Mouse (Mus musculus): Measurements from ENCODE around the gene Plbd1. TPM values are rescaled to one million over a fixed set of nuclear protein-coding genes. Genes with fewer than 3 reads are reported as not detected.
A peak's percentile ranks its signal among the peaks of the same experiment; 100 is the strongest.

The Plbd1 gene
- polyA plus RNA-seq, 1 experiment from 2014 or later: 5.7 TPM

GRCm38 (mm10) chr6:136655786-136656185 is 5.9 kb downstream of the Plbd1 start:
- no peak overlapping the region for H3K27ac ChIP-seq (ENCODE audit: low read length)
- no peaks in the 10 kb centered on the region for H3K36me3 ChIP-seq (ENCODE audit: insufficient read depth, low read length)
- H3K4me3 ChIP-seq (ENCODE audit: low read length): no peak overlapping the region
- H3K9ac ChIP-seq (replicated peaks; ENCODE audit: low read length): no peak overlapping the region
- no peaks in the 10 kb centered on the region for H3K4me1 ChIP-seq (ENCODE audit: insufficient read depth, low read length)
- H3K27me3 ChIP-seq (ENCODE audit: insufficient read depth, low read length): peaks cover 8% of the 10 kb centered on the region; the same call in 1 of the 2 replicates
- ATAC-seq (ENCODE audit: low FRiP score, low TSS enrichment): no peak; the same call in 1 of the 2 replicates
- H3K4me2 ChIP-seq (replicated peaks; ENCODE audit: low read depth, low read length): peak overlapping the region; percentile 21
- no peaks in the 10 kb centered on the region for H3K9me3 ChIP-seq (ENCODE audit: low read length)
- 65% methylated on average over 11 of the region's 11 CpGs for WGBS

- Histone ChIP-seq H3K4me2 (replicated peaks; ENCODE audit: low read depth, low read length) (no peak overlapping the region), H3K27me3 (ENCODE audit: insufficient read depth, low read length) (no peaks in the 10 kb centered on the region), H3K9me3 (ENCODE audit: low read length) (no peaks in the 10 kb centered on the region), H3K27ac (ENCODE audit: low read length) (no peak overlapping the region), H3K4me1 (ENCODE audit: insufficient read depth, low read length) (no peaks in the 10 kb centered on the region), H3K4me3 (ENCODE audit: low read length) (no peak overlapping the region), H3K36me3 (ENCODE audit: insufficient read depth, low read length) (no peaks in the 10 kb centered on the region), H3K9ac (replicated peaks; ENCODE audit: low read length) (no peak overlapping the region)
- no peak for ATAC-seq (ENCODE audit: low FRiP score, low TSS enrichment)
- 74% methylated on average over 20 of the region's 20 CpGs for WGBS
Observed at GRCm38 (mm10) chr6:136654470-136654869, 7.3 kb downstream of the Plbd1 start.

DNA sequence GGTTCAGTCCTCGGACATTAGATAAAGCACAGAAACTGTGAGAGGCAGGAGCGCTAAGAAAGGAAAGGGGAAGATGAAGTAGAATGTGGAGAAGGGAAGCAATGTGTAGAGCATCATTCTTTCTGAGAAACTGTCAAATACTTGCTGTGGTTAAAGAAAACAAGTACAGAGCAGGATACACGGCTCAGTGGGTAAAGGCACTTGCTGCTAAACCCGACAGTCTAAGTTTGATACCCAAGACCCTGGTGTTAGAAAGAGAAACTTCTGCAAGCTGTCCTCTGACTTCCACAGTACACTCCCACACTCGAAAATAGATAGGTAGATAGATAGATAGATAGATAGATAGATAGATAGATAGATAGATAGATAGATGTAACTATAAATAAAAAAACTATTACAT is 8.4 kb downstream of the Plbd1 start:
- Histone ChIP-seq H3K4me3 (ENCODE audit: low read length) (no peak overlapping the region), H3K27me3 (ENCODE audit: insufficient read depth, low read length) (no peaks in the 10 kb centered on the region), H3K9me3 (ENCODE audit: low read length) (no peaks in the 10 kb centered on the region), H3K27ac (ENCODE audit: low read length) (no peak overlapping the region), H3K4me1 (ENCODE audit: insufficient read depth, low read length) (no peaks in the 10 kb centered on the region), H3K4me2 (replicated peaks; ENCODE audit: low read depth, low read length) (no peak overlapping the region), H3K9ac (replicated peaks; ENCODE audit: low read length) (no peak overlapping the region), H3K36me3 (ENCODE audit: insufficient read depth, low read length) (no peaks in the 10 kb centered on the region)
- no peak for ATAC-seq (ENCODE audit: low FRiP score, low TSS enrichment)
- WGBS: 37% methylated on average over 5 of the region's 5 CpGs

DNA sequence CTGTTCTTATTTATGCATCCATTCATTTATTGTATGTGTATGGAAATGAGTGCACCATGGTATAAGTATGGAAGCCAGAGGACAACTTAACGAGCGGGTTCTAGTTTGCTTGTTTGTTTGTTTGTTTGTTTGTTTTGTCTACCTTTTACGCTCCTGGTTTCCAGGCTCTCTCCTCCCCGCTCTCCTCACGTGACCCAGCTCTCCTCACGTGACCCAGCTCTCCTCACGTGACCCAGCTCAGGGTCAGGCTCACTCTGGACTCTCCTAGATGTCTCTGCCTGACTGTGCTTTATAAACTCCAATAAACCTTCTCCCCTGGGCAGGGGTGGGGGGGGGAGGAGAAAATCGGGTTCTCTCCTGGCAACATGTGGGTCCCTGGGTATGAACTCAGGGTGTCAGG is 11.1 kb downstream of the Plbd1 start:
- no peaks in the 10 kb centered on the region for H3K36me3 ChIP-seq (ENCODE audit: insufficient read depth, low read length)
- H3K27ac ChIP-seq (ENCODE audit: low read length): no peak overlapping the region
- H3K4me3 ChIP-seq (ENCODE audit: low read length): no peak overlapping the region
- peaks cover 6% of the 10 kb centered on the region; the same call in 1 of the 2 replicates for H3K4me1 ChIP-seq (ENCODE audit: insufficient read depth, low read length)
- H3K4me2 ChIP-seq (replicated peaks; ENCODE audit: low read depth, low read length): no peak overlapping the region
- H3K9ac ChIP-seq (replicated peaks; ENCODE audit: low read length): no peak overlapping the region
- no peaks in the 10 kb centered on the region for H3K27me3 ChIP-seq (ENCODE audit: insufficient read depth, low read length)
- no peaks in the 10 kb centered on the region for H3K9me3 ChIP-seq (ENCODE audit: low read length)
- 82% methylated on average over 8 of the region's 8 CpGs for WGBS
- ATAC-seq (ENCODE audit: low FRiP score, low TSS enrichment): no peak

DNA sequence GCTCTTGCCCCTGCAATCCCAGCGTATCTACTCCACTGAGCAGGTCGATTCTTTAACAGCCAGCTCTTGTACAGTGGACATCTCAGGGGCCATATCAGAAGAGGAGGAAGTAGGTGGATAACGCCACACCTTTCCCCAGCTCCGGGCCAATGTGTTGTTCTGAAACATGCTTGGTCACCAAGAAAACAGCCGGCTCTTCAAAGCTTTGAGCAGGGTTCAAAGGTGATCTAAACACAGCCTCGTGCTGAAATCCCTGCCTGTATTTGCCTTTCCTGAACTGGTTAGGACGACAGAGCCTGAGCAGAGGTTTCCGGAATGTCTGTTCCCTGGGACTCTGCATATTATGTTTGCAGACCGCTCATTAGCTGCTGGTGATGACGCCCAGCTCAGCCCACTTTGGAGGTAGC is 14.3 kb downstream of the Plbd1 start:
- Histone ChIP-seq H3K4me1 (ENCODE audit: insufficient read depth, low read length) (peaks cover 6% of the 10 kb centered on the region; the same call in 1 of the 2 replicates), H3K27me3 (ENCODE audit: insufficient read depth, low read length) (no peaks in the 10 kb centered on the region), H3K4me3 (ENCODE audit: low read length) (no peak overlapping the region), H3K9ac (replicated peaks; ENCODE audit: low read length) (no peak overlapping the region), H3K36me3 (ENCODE audit: insufficient read depth, low read length) (no peaks in the 10 kb centered on the region), H3K9me3 (ENCODE audit: low read length) (peaks cover 8% of the 10 kb centered on the region), H3K27ac (ENCODE audit: low read length) (no peak overlapping the region), H3K4me2 (replicated peaks; ENCODE audit: low read depth, low read length) (no peak overlapping the region)
- WGBS: 60% methylated on average over 10 of the region's 10 CpGs
- no peak for ATAC-seq (ENCODE audit: low FRiP score, low TSS enrichment)

DNA sequence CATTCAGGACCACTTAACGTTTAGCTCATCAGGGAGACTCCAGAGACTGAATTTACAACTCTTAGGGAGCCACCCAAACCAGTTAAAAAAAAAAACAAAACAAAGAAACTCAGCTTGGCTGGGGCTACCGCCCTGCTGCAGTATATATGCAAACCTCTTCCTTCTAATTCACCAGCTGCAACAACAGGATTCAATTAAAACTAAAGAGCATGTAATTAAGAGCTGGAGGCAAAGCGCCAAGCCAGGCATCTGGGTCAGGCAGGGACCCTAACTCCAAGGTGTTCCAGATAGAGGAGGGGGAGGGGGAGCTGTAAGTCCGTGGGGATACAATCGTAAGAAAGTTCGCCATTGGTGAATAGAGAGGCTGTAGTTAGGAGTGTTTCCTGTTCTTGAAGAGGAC is 15.5 kb downstream of the Plbd1 start:
- peak; percentile 39; the same call in 1 of the 2 replicates for ATAC-seq (ENCODE audit: low FRiP score, low TSS enrichment)
- H3K27me3 ChIP-seq (ENCODE audit: insufficient read depth, low read length): no peaks in the 10 kb centered on the region
- H3K9ac ChIP-seq (replicated peaks; ENCODE audit: low read length): no peak overlapping the region
- 19% methylated on average over 6 of the region's 6 CpGs for WGBS
- no peak overlapping the region for H3K4me3 ChIP-seq (ENCODE audit: low read length)
- peaks cover 6% of the 10 kb centered on the region; the same call in 1 of the 2 replicates for H3K4me1 ChIP-seq (ENCODE audit: insufficient read depth, low read length)
- H3K27ac ChIP-seq (ENCODE audit: low read length): no peak overlapping the region
- H3K36me3 ChIP-seq (ENCODE audit: insufficient read depth, low read length): no peaks in the 10 kb centered on the region
- peak overlapping the region; percentile 17; the same call in 1 of the 2 replicates for H3K4me2 ChIP-seq (replicated peaks; ENCODE audit: low read depth, low read length)
- H3K9me3 ChIP-seq (ENCODE audit: low read length): peaks cover 8% of the 10 kb centered on the region

DNA sequence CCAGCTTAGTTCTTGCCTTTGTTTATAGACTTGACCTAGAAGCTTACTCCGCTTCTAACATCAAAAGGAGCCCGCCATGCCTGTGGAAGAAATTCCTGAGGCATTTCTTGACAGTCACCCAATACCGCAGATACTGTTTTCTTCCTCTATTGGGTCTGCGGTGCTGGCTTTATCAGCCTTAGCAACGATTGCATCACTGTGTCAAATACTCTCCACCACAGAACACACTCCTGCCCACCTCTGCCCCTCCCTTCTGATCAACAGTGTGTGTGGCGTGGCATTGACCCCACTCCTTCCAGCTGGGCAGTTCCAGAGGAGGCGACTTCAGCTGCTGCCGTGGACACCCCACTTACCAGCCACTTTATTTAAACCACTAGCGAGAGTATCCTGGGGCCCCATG is 16.0 kb downstream of the Plbd1 start:
- peak overlapping the region; percentile 17 for H3K4me2 ChIP-seq (replicated peaks; ENCODE audit: low read depth, low read length)
- 32% methylated on average over 9 of the region's 9 CpGs for WGBS
- no peak overlapping the region for H3K27ac ChIP-seq (ENCODE audit: low read length)
- no peak overlapping the region for H3K4me3 ChIP-seq (ENCODE audit: low read length)
- H3K9me3 ChIP-seq (ENCODE audit: low read length): peaks cover 8% of the 10 kb centered on the region
- peaks cover 6% of the 10 kb centered on the region; the same call in 1 of the 2 replicates for H3K4me1 ChIP-seq (ENCODE audit: insufficient read depth, low read length)
- no peak overlapping the region for H3K9ac ChIP-seq (replicated peaks; ENCODE audit: low read length)
- peak; percentile 40; the same call in 1 of the 2 replicates for ATAC-seq (ENCODE audit: low FRiP score, low TSS enrichment)
- no peaks in the 10 kb centered on the region for H3K36me3 ChIP-seq (ENCODE audit: insufficient read depth, low read length)
- no peaks in the 10 kb centered on the region for H3K27me3 ChIP-seq (ENCODE audit: insufficient read depth, low read length)

DNA sequence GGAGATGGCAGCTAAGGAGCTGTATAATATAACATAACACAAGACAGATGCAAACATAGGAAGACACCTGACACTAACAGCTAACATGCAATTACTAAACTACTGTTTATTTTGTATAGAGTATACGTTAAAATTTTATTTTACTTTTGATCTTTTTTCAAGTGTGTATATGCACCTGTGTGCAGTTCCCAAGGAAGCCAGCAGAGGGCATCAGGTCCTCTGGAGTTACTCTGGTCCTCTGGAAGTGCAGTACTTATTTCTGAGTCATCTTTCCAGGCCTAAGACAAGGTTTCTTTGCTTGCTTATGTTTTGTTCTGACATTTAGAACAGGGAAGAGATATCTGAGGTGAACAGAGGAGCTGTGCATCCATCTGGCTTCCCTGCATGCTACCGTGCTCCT is 17.6 kb downstream of the Plbd1 start:
- H3K27me3 ChIP-seq (ENCODE audit: insufficient read depth, low read length): no peaks in the 10 kb centered on the region
- H3K27ac ChIP-seq (ENCODE audit: low read length): no peak overlapping the region
- H3K4me3 ChIP-seq (ENCODE audit: low read length): no peak overlapping the region
- no peak overlapping the region for H3K4me2 ChIP-seq (replicated peaks; ENCODE audit: low read depth, low read length)
- H3K9ac ChIP-seq (replicated peaks; ENCODE audit: low read length): no peak overlapping the region
- peaks cover 8% of the 10 kb centered on the region for H3K9me3 ChIP-seq (ENCODE audit: low read length)
- H3K4me1 ChIP-seq (ENCODE audit: insufficient read depth, low read length): peaks cover 6% of the 10 kb centered on the region; the same call in 1 of the 2 replicates
- WGBS: 92% methylated on average over 2 of the region's 2 CpGs
- no peak for ATAC-seq (ENCODE audit: low FRiP score, low TSS enrichment)
- H3K36me3 ChIP-seq (ENCODE audit: insufficient read depth, low read length): no peaks in the 10 kb centered on the region

GRCm38 (mm10) chr6:136634982-136635381 is 26.7 kb downstream of the Plbd1 start:
- Histone ChIP-seq H3K9me3 (ENCODE audit: low read length) (0 out of 2 replicates have a peak, but pooled peaks cover 6% of the 10 kb centered on the region), H3K27me3 (ENCODE audit: insufficient read depth, low read length) (no peaks in the 10 kb centered on the region), H3K36me3 (ENCODE audit: insufficient read depth, low read length) (no peaks in the 10 kb centered on the region), H3K27ac (ENCODE audit: low read length) (no peak overlapping the region), H3K4me3 (ENCODE audit: low read length) (no peak overlapping the region), H3K9ac (replicated peaks; ENCODE audit: low read length) (no peak overlapping the region), H3K4me1 (ENCODE audit: insufficient read depth, low read length) (0 out of 2 replicates have a peak, but pooled peaks cover 5% of the 10 kb centered on the region), H3K4me2 (replicated peaks; ENCODE audit: low read depth, low read length) (no peak overlapping the region)
- 73% methylated on average over 3 of the region's 3 CpGs for WGBS
- no peak for ATAC-seq (ENCODE audit: low FRiP score, low TSS enrichment)

DNA sequence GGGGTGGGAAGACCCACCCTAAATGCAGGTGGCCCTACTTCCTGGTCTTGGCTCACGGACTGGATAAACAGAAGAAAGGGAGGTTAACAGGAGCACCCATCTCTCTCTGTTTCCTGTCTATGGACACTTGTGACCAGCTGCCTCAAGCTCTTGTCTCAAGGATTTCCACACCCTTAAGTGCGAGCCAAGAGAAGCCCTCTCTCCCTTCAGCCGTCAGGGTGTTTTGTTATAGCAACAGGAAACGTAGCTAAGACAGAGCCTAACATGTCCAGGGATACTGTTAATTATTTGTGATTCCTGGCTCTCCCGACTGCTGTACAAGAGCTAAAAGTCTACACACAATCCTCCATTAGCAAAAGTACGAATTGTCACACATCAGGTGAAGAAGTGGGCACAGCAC is 28.0 kb downstream of the Plbd1 start:
- WGBS: 58% methylated on average over 6 of the region's 6 CpGs
- H3K27me3 ChIP-seq (ENCODE audit: insufficient read depth, low read length): no peaks in the 10 kb centered on the region
- no peaks in the 10 kb centered on the region for H3K36me3 ChIP-seq (ENCODE audit: insufficient read depth, low read length)
- no peak for ATAC-seq (ENCODE audit: low FRiP score, low TSS enrichment)
- no peak overlapping the region for H3K27ac ChIP-seq (ENCODE audit: low read length)
- H3K9me3 ChIP-seq (ENCODE audit: low read length): 0 out of 2 replicates have a peak, but pooled peaks cover 6% of the 10 kb centered on the region
- no peak overlapping the region for H3K9ac ChIP-seq (replicated peaks; ENCODE audit: low read length)
- H3K4me2 ChIP-seq (replicated peaks; ENCODE audit: low read depth, low read length): no peak overlapping the region
- 0 out of 2 replicates have a peak, but pooled peaks cover 5% of the 10 kb centered on the region for H3K4me1 ChIP-seq (ENCODE audit: insufficient read depth, low read length)
- no peak overlapping the region for H3K4me3 ChIP-seq (ENCODE audit: low read length)
